Mouse (Mus musculus) spleen, postnatal 4 days (tissue): ENCODE results near the gene Nol12.

Experiments
- DNase-seq, 2 experiments: peaks; one replicate each; pipeline ENCODE4 v3.0.0; 2022; ENCODE audit warnings: low spot score in 2 of 2

Nol12 gene

GRCm38 (mm10) chr15:78916052-78916826 lies 18.5 kb upstream of the Nol12 start:
- no peak for DNase-seq

GRCm38 (mm10) chr15:78918126-78918525 lies 16.6 kb upstream of the Nol12 start:
- DNase-seq = no peak

DNA sequence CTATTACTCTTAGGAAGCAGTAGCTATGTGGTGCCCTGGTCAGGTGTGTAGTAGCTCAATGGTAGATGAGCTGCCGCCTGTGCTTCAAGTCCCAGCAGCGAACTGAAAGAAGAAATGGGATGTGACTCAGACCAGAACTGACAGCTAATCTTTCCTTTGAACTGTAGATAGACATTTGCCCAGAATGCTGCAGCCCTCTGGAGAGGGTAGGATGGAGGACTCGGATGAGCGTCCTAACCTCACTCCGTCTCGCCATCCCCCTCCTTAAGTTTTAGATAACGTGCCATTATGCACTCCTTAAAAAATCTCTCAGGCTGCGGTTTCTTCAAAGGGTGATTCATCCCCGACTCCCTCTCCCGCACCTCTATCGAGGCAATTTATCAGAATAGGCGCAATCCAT lies 14.8 kb upstream of the Nol12 start:
- no peak for DNase-seq

DNA sequence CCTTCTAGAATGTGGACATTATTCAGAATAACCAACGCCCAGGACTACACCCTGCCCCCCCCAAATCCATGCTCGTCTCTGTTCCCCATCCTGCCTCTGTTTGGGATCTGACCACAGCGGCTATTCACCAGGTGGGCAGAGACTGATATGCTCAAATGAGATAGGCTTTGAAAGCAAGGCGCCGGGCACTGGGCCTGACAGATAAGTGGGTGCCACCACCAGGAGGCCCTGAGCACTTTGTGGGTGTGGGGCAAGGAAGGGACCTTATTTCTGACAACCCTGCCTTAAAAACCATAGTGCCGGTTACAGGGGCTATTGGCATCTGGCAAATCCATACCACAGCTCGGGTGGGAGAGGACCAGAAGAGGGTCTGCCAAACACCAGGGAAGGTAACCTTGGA lies 12.0 kb upstream of the Nol12 start:
- peak; percentile 81 to 82 for DNase-seq

- DNase-seq = peak; percentile 80 to 86
Observed at GRCm38 (mm10) chr15:78923585-78923984, 11.1 kb upstream of the Nol12 start.

DNA sequence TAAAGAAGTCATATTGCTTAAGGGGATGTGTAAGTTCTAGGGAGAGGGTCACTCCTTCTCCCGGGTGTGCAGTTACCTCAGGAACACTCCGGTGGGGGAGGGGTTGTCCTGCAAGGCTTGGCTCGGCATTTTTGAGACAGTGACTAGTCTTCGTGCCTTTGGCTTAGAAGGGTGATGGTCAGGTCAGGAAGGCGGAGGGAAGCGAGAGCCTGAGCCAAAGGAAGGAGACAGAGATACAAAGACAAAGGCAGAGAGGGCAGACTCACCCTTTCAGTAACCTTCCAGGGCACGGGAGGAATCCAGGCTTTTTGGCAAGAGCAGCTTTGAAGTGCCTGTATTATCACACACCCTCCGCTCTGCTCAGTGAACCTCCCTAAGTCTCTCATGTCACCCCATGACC lies 9.6 kb upstream of the Nol12 start:
- DNase-seq = no peak

GRCm38 (mm10) chr15:78926021-78926919 lies 8.5 kb upstream of the Nol12 start, which contains the start of gene Lgals1:
Gene Lgals1, plus strand, starts transcription at chr15:78926725.
- peak; percentile 77 to 83 for DNase-seq

GRCm38 (mm10) chr15:78927021-78927787 lies 7.5 kb upstream of the Nol12 start:
- no peak for DNase-seq

DNA sequence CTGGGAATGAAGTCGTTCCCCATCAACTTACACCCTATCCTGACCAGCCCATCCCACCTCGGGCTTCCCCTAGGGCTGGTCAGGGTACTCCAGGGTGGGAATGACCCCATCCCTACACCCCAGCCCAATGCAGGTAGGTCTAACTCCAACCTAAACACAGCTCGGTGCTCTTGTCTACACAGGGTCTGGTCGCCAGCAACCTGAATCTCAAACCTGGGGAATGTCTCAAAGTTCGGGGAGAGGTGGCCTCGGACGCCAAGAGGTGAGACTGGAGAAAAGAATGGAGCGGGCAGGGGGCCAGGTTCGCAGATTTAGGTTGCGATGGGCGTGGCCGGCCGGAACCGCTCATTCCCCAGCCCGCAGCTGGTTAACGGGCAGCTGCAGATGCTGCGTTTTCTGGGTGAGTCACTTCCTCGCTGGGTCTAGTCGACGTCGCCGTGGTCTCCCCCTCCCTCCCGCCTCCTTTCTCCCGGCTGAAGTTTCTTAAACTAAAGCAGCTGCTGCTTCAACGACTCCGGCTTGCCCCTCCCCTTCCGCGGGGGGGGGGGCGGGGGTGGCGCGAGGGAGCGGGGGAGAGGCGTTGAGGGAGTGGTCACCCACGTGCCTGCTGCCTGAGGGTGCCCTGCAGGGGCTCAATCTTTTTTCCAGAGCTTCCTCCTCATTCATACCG lies 6.8 kb upstream of the Nol12 start:
- DNase-seq = peak; percentile 78 to 82

- no peak for DNase-seq
Observed at GRCm38 (mm10) chr15:78928539-78928938, 6.2 kb upstream of the Nol12 start.

DNA sequence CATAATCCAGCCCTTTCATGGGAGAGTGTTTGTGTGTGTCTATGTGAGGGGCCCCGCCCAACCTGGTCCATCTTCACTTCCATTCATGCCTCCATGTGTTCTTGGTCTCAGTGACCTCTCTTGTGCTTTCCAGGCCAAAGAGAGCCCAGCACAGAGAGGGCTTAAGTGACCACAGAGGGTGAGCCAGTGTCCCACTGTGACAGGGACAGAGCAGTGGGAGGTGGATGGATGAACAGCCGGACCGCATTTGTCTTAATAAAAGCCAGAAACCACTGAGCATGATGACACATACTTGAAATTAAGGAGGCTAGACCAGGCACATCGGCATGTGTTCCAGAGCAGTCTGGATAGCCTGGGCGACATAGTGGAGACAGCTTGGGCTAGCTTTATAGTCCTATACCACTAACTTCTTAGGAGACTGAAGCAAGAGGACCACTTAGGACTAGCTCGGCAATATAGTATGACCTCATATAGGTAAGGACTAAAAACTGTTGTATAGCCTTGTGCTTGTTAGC lies 4.5 kb upstream of the Nol12 start:
- no peak for DNase-seq

DNA sequence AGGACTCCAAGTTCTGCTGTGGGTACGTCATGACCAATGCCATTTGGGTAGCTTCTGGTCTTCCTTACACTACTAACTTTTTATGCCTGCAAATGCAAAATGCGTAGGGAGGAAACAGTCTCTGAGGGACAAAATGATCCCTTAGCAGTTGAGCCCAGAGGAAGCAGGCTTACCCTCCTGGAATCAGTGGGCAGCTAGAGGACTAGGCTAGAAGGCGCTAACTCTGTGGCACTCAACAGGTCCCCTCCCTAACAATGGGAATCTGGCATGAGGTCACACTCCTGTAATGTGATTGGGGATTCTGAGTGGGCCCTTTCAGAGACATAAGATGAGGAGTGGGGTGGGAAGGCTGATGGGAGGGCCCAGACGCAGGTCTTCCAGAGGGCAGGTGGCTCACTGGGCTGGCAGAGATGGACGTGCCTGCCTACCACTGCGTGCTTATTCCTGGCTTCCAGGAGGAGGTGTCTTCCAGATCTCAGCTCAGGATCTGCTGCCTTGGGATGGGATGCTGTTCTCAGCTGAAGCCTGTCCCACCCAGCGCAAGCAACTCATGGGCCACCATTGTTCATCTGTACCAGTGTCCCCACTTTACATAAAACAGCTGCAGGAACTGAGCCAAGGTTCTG lies 3.8 kb upstream of the Nol12 start:
- DNase-seq = no peak

DNA sequence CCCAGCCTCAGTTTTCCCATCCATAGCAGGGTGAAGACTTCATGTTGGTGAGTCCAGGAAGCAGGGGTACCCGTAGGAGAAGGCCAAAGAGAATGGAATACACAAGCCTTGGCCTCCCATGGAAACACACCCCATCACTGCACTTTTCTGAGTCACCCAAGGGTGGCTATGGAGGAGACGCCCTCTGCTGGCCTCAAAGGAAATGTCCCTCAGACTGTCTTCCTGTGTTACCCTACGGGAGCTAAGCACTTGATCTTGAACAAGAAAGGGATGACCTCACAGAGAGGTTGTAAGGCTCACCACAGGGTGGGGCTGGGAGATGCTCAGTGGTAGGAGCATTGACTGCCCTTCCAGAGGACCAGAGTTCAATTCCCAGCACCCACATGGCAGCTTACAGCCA lies 3.2 kb upstream of the Nol12 start:
- peak; percentile 68 to 84 for DNase-seq

DNA sequence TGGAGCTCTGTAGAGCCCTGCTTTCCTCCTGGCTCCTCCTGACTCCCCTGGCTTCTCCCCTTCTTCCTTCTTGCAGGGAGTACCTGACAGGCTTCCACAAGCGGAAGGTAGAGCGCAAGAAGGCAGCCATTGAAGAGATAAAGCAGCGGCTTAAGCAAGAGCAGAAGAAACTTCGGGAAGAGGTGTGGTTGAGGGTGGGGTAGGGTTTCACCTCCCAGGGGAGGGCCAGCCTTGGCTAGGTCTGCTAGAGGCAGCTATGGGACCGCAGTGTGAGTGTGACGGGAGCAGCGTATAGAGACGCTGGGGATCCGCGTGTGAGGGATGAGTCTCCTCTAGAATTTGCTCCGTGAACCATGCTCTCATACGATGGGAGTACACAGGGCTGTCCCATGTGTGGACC lies 1.7 kb downstream of the Nol12 start:
- no peak for DNase-seq

GRCm38 (mm10) chr15:78937311-78937710 lies 2.6 kb downstream of the Nol12 start:
- DNase-seq = no peak

DNA sequence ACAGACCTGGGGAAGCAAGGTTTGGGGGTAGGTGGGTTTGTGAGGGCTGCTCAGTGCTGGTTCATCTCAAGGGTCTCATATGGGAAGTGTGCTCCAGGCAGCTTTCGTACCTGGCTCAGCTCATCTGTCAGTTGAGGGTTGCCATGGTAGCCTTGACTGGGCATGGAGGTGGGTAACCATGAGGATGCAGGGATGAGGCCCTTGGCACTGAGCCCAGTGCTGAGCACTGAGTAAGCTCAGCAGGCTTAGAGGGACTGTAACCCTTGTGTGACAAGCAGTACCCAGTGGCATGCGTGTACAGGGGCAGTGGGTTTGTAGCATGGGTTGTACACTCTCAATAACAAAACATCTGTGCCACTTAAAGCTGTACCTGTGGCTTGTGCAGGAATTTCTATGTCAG lies 3.2 kb downstream of the Nol12 start:
- no peak for DNase-seq

DNA sequence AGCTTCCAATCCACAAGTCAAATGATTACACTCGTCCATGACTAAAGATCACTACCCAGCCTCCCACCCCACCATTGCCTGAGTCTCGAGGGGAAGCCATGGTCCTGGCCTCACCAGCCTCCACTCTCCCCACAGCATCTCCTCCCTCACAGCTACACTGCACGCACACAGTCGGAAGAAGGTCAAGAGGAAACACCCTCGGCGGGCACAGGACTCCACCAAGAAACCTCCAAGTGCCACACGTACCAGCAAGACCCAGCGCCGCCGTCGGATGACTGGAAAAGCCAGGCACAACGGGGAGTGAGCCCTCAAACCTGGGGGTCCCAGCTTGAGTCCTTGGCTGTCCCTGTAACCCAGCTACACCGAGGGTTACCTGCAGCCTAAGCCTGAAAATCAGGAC lies 5.6 kb downstream of the Nol12 start:
- DNase-seq = no peak

GRCm38 (mm10) chr15:78942663-78943062 lies 7.9 kb downstream of the Nol12 start:
- peak; percentile 69 to 88 for DNase-seq

DNA sequence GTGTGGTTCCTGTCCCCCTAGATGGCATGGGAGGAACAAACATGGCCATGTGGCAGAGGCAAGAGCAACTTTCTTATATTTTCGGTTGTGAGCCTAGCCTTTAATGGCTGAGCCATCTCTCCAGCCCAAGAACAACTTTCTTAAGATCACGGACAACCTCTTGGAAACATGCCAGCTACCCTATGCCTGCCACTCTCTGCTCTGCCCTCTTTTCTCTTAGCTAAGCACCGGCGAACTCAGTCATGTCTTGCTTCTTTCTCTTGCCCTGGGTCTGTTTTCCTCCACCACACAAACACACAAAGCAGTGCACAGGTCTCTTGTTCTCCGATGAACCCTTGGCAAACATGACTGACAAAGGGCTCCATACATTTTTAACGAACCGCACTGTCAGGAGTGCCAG lies 11.5 kb downstream of the Nol12 start:
- DNase-seq = no peak

DNA sequence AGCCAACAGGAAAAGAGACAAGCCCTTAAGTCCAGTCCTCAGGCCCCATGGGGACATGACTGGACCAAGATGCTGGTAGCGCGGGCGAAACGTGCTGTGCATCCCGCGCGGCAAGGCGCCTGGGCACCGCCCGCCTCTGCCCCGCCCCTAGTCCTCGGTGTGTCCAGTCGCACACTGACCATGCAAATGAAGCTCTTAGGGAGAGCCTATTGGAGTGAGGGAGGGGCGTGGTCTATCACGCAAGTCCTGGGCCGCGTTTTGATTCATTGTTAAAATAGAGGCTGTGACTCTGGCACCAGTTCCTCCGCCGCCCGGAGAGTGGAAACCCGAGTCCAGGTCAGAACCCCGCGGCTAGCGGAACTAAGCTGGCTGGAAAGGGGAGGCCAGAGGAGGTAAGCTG lies 12.9 kb downstream of the Nol12 start, which contains the start of gene Triobp:
Triobp (plus strand) TSS at position 68 of the 400 bp plus-strand sequence.
- peak; percentile 79 to 80 for DNase-seq
